Mouse (Mus musculus): Measurements from ENCODE around the gene Gm10160. TPM values are rescaled to one million over a fixed set of nuclear protein-coding genes. Genes with fewer than 3 reads are reported as not detected.
"Not testable (repeated sequence)": the region's sequence is repeated elsewhere in the genome, so short reads cannot be mapped to it uniquely, and the experiment has no call there.

Gene Gm10160
- polyA plus RNA-seq, 1 experiment, result not detected

- no peak for DNase-seq (ENCODE audit: low read depth)
These were observed 2.6 kb upstream of the Gm10160 start for GRCm38 (mm10) chr7:81858236-81858635.

- no peak for DNase-seq (ENCODE audit: low read depth)
These were observed 627 bp upstream of the Gm10160 start for GRCm38 (mm10) chr7:81856221-81856620.

- DNase-seq (ENCODE audit: low read depth), result no peak
These were observed 856 bp downstream of the Gm10160 start for GRCm38 (mm10) chr7:81854568-81855307.

- DNase-seq (ENCODE audit: low read depth), result no peak
These were observed 3.9 kb downstream of the Gm10160 start for GRCm38 (mm10) chr7:81851706-81852105.

- DNase-seq (ENCODE audit: low read depth), result no peak
These were observed 5.4 kb downstream of the Gm10160 start for GRCm38 (mm10) chr7:81850171-81850570.

- no peak for DNase-seq (ENCODE audit: low read depth)
These were observed 6.0 kb downstream of the Gm10160 start for GRCm38 (mm10) chr7:81849633-81850032.

- no peak for DNase-seq (ENCODE audit: low read depth)
These were observed 6.4 kb downstream of the Gm10160 start for GRCm38 (mm10) chr7:81849214-81849613.

- no peak for DNase-seq (ENCODE audit: low read depth)
These were observed 7.8 kb downstream of the Gm10160 start for GRCm38 (mm10) chr7:81847777-81848176.

GRCm38 (mm10) chr7:81847010-81847409 lies 8.6 kb downstream of the Gm10160 start:
- DNase-seq (ENCODE audit: low read depth), result no peak

GRCm38 (mm10) chr7:81846008-81846407 lies 9.6 kb downstream of the Gm10160 start:
- DNase-seq (ENCODE audit: low read depth), result no peak

GRCm38 (mm10) chr7:81845313-81845712 lies 10.3 kb downstream of the Gm10160 start:
- DNase-seq (ENCODE audit: low read depth), result no peak

- no peak for DNase-seq (ENCODE audit: low read depth)
These were observed 10.8 kb downstream of the Gm10160 start for GRCm38 (mm10) chr7:81844801-81845200.

GRCm38 (mm10) chr7:81843903-81844302 lies 11.7 kb downstream of the Gm10160 start:
- DNase-seq (ENCODE audit: low read depth), result no peak

- no peak for DNase-seq (ENCODE audit: low read depth)
These were observed 12.6 kb downstream of the Gm10160 start for GRCm38 (mm10) chr7:81842998-81843397.

- no peak for DNase-seq (ENCODE audit: low read depth)
These were observed 13.5 kb downstream of the Gm10160 start for GRCm38 (mm10) chr7:81842141-81842540.

GRCm38 (mm10) chr7:81841439-81841838 lies 14.2 kb downstream of the Gm10160 start:
- DNase-seq (ENCODE audit: low read depth), result no peak

- DNase-seq (ENCODE audit: low read depth), result no peak
These were observed 14.9 kb downstream of the Gm10160 start for GRCm38 (mm10) chr7:81840661-81841181.

- no peak for DNase-seq (ENCODE audit: low read depth)
These were observed 15.8 kb downstream of the Gm10160 start for GRCm38 (mm10) chr7:81839746-81840145.

GRCm38 (mm10) chr7:81837771-81838170 lies 17.8 kb downstream of the Gm10160 start:
- not testable (repeated sequence) for DNase-seq (ENCODE audit: low read depth)

GRCm38 (mm10) chr7:81835430-81835829 lies 20.2 kb downstream of the Gm10160 start:
- no peak for DNase-seq (ENCODE audit: low read depth)

GRCm38 (mm10) chr7:81834847-81835246 lies 20.7 kb downstream of the Gm10160 start:
- DNase-seq (ENCODE audit: low read depth), result no peak

GRCm38 (mm10) chr7:81829379-81829894 lies 26.2 kb downstream of the Gm10160 start, which contains the start of gene Btbd1:
Gene Btbd1 (minus strand): TSS chr7:81829431.
- DNase-seq (ENCODE audit: low read depth), result no peak

GRCm38 (mm10) chr7:81828681-81829378 lies 26.8 kb downstream of the Gm10160 start:
- DNase-seq (ENCODE audit: low read depth), result no peak

Measured in gonadal fat pad, adult 2 months (tissue).